Mouse (Mus musculus) midbrain, embryonic 16.5 days (tissue): ENCODE data around the gene Alpk1. TPM values are rescaled to one million over a fixed set of nuclear protein-coding genes. Genes with fewer than 3 reads are reported as not detected.

Source experiments
- ATAC-seq: fragments of 200-750 bp; cut with Nextera tagmentation; 2 replicates; pipeline ENCODE4 v1.8.0; 2017; ENCODE audit warnings: moderate TSS enrichment
- H3K27ac ChIP-seq: fragments of 300-500 bp; sonication (generic); 2 replicates; pipeline ENCODE4 v1.5.1; 2014; ENCODE audit warnings: mild to moderate bottlenecking, low read length, mixed read lengths
- H3K27me3 ChIP-seq: fragments of 300-500 bp; sonication (generic); 2 replicates; pipeline ENCODE4 v1.6.1; 2014; ENCODE audit warnings: low read depth, low read length, mixed read lengths; ENCODE audit not compliant: control insufficient read depth, insufficient read depth
- H3K36me3 ChIP-seq: fragments of 300-500 bp; sonication (generic); 2 replicates; pipeline ENCODE4 v1.6.1; 2014; ENCODE audit warnings: mild to moderate bottlenecking, low read length, moderate library complexity, mixed read lengths; ENCODE audit not compliant: control insufficient read depth, insufficient read depth
- H3K4me1 ChIP-seq: fragments of 300-500 bp; sonication (generic); 2 replicates; pipeline ENCODE4 v1.6.1; 2014; ENCODE audit warnings: mild to moderate bottlenecking, low read length, mixed read lengths; ENCODE audit not compliant: control insufficient read depth, insufficient read depth
- H3K4me2 ChIP-seq: fragments of 300-500 bp; sonication (generic); 2 replicates; pipeline ENCODE4 v1.6.1; 2014; ENCODE audit warnings: mild to moderate bottlenecking, low read length, mixed read lengths
- H3K4me3 ChIP-seq: fragments of 300-500 bp; sonication (generic); 2 replicates; pipeline ENCODE4 v1.5.1; 2014; ENCODE audit warnings: low read depth, mild to moderate bottlenecking, low read length, moderate library complexity, mixed read lengths
- H3K9ac ChIP-seq: fragments of 300-500 bp; sonication (generic); 2 replicates; pipeline ENCODE4 v1.6.1; 2014; ENCODE audit warnings: low read depth, low read length, mixed read lengths
- H3K9me3 ChIP-seq: fragments of 300-500 bp; sonication (generic); replicated peaks from 2 replicates; pipeline ENCODE4 v1.6.1; 2014; ENCODE audit warnings: mild to moderate bottlenecking, low read length, mixed read lengths; ENCODE audit not compliant: control insufficient read depth, poor library complexity, severe bottlenecking
- WGBS: fragments of 180-500 bp; shearing (Covaris S2); extraction: QIAGEN DNeasy Blood & Tissue Kit; methylation state at CpG from one replicate; pipeline ENCODE4 v1.1.7; 2014; 5-methylcytosine and 5-hydroxymethylcytosine counted together
- polyA plus RNA-seq: library from polyadenylated mRNA; unstranded; fragments of >200 nt; fragmentation: Nextera tagmentation; extraction: Ambion mirVana; gene quantifications from 2 replicates; pipeline ENCODE4 v1.2.1, GENCODE M21; 2015

Alpk1 gene
- polyA plus RNA-seq, 1 experiment from 2014 or later = 0.38 TPM

GRCm38 (mm10) chr3:127809103-127809502 lies 28.8 kb upstream of the Alpk1 start:
- peaks cover 13% of the 10 kb centered on the region; the same call in 1 of the 2 replicates for H3K36me3 ChIP-seq
- no peak overlapping the region for H3K4me2 ChIP-seq

GRCm38 (mm10) chr3:127807846-127808245 lies 27.5 kb upstream of the Alpk1 start:
- WGBS = 57% methylated on average over 5 of the region's 5 CpGs
- Histone ChIP-seq H3K4me1 (no peaks in the 10 kb centered on the region), H3K4me3 (no peak overlapping the region), H3K4me2 (no peak overlapping the region), H3K9me3 (no peaks in the 10 kb centered on the region), H3K9ac (no peak overlapping the region), H3K27ac (no peak overlapping the region), H3K36me3 (peaks cover 13% of the 10 kb centered on the region; the same call in 1 of the 2 replicates), H3K27me3 (no peaks in the 10 kb centered on the region)
- no peak for ATAC-seq

More at GRCm38 (mm10) chr3:127809103-127809502, 28.8 kb upstream of the Alpk1 start:
- ATAC-seq = no peak
- H3K27me3 ChIP-seq = no peaks in the 10 kb centered on the region
- WGBS = 95% methylated on average over 7 of the region's 7 CpGs
- H3K9ac ChIP-seq = no peak overlapping the region
- no peaks in the 10 kb centered on the region for H3K9me3 ChIP-seq
- no peak overlapping the region for H3K27ac ChIP-seq
- no peaks in the 10 kb centered on the region for H3K4me1 ChIP-seq
- no peak overlapping the region for H3K4me3 ChIP-seq

GRCm38 (mm10) chr3:127805991-127806390 lies 25.7 kb upstream of the Alpk1 start:
- 90% methylated on average over 6 of the region's 6 CpGs for WGBS
- ATAC-seq = no peak
- H3K9me3 ChIP-seq = no peaks in the 10 kb centered on the region

GRCm38 (mm10) chr3:127805071-127805470 lies 24.7 kb upstream of the Alpk1 start:
- no peak for ATAC-seq
- Histone ChIP-seq H3K27ac (no peak overlapping the region), H3K4me1 (no peaks in the 10 kb centered on the region), H3K4me3 (no peak overlapping the region), H3K27me3 (no peaks in the 10 kb centered on the region), H3K9ac (no peak overlapping the region), H3K9me3 (no peaks in the 10 kb centered on the region), H3K4me2 (no peak overlapping the region), H3K36me3 (peaks cover 8% of the 10 kb centered on the region; the same call in 1 of the 2 replicates)
- 59% methylated on average over 12 of the region's 12 CpGs for WGBS

More at GRCm38 (mm10) chr3:127805991-127806390, 25.7 kb upstream of the Alpk1 start:
- Histone ChIP-seq H3K4me2 (no peak overlapping the region), H3K36me3 (peaks cover 8% of the 10 kb centered on the region; the same call in 1 of the 2 replicates), H3K27ac (no peak overlapping the region), H3K4me3 (no peak overlapping the region), H3K4me1 (no peaks in the 10 kb centered on the region), H3K9ac (no peak overlapping the region), H3K27me3 (no peaks in the 10 kb centered on the region)

GRCm38 (mm10) chr3:127804439-127804838 lies 24.1 kb upstream of the Alpk1 start:
- no peaks in the 10 kb centered on the region for H3K27me3 ChIP-seq
- H3K27ac ChIP-seq = no peak overlapping the region
- peaks cover 3% of the 10 kb centered on the region; the same call in 1 of the 2 replicates for H3K36me3 ChIP-seq
- no peak overlapping the region for H3K9ac ChIP-seq
- H3K4me3 ChIP-seq = no peak overlapping the region
- WGBS = 84% methylated on average over 4 of the region's 4 CpGs
- H3K4me2 ChIP-seq = no peak overlapping the region
- ATAC-seq = no peak
- H3K9me3 ChIP-seq = no peaks in the 10 kb centered on the region
- H3K4me1 ChIP-seq = no peaks in the 10 kb centered on the region

- H3K4me1 ChIP-seq = no peaks in the 10 kb centered on the region
- WGBS = 41% methylated on average over 8 of the region's 8 CpGs
- H3K27ac ChIP-seq = no peak overlapping the region
- no peaks in the 10 kb centered on the region for H3K27me3 ChIP-seq
- H3K9me3 ChIP-seq = no peaks in the 10 kb centered on the region
- H3K4me3 ChIP-seq = no peak overlapping the region
- H3K9ac ChIP-seq = no peak overlapping the region
- no peak overlapping the region for H3K4me2 ChIP-seq
- ATAC-seq = no peak
- peaks cover under 1% of the 10 kb centered on the region; the same call in 1 of the 2 replicates for H3K36me3 ChIP-seq
These were observed 22.5 kb upstream of the Alpk1 start for GRCm38 (mm10) chr3:127802814-127803213.

GRCm38 (mm10) chr3:127801162-127801561 lies 20.8 kb upstream of the Alpk1 start:
- WGBS = 93% methylated on average over 8 of the region's 8 CpGs

GRCm38 (mm10) chr3:127796271-127796670 lies 15.9 kb upstream of the Alpk1 start:
- H3K4me2 ChIP-seq = no peak overlapping the region
- no peaks in the 10 kb centered on the region for H3K9me3 ChIP-seq
- H3K4me3 ChIP-seq = no peak overlapping the region
- H3K4me1 ChIP-seq = peaks cover 1% of the 10 kb centered on the region
- H3K36me3 ChIP-seq = no peaks in the 10 kb centered on the region
- H3K27me3 ChIP-seq = peaks cover 3% of the 10 kb centered on the region; the same call in 1 of the 2 replicates
- H3K9ac ChIP-seq = no peak overlapping the region
- ATAC-seq = no peak
- H3K27ac ChIP-seq = no peak overlapping the region
- WGBS = 98% methylated on average over 7 of the region's 7 CpGs

More at GRCm38 (mm10) chr3:127801162-127801561, 20.8 kb upstream of the Alpk1 start:
- Histone ChIP-seq H3K4me1 (no peaks in the 10 kb centered on the region), H3K27me3 (no peaks in the 10 kb centered on the region), H3K4me2 (no peak overlapping the region), H3K36me3 (no peaks in the 10 kb centered on the region), H3K9me3 (no peaks in the 10 kb centered on the region), H3K4me3 (no peak overlapping the region), H3K27ac (no peak overlapping the region), H3K9ac (no peak overlapping the region)
- no peak for ATAC-seq

GRCm38 (mm10) chr3:127795762-127796161 lies 15.4 kb upstream of the Alpk1 start:
- Histone ChIP-seq H3K4me2 (no peak overlapping the region), H3K4me3 (no peak overlapping the region), H3K4me1 (peaks cover 6% of the 10 kb centered on the region), H3K27ac (no peak overlapping the region), H3K36me3 (no peaks in the 10 kb centered on the region), H3K27me3 (peaks cover 5% of the 10 kb centered on the region), H3K9me3 (no peaks in the 10 kb centered on the region), H3K9ac (no peak overlapping the region)
- no peak for ATAC-seq
- WGBS = 96% methylated on average over 3 of the region's 3 CpGs
